Mouse (Mus musculus) forelimb bud, embryonic 11.5 days (tissue): Measurements from ENCODE around the gene Gm5901.
"Not testable (repeated sequence)": the region's sequence is repeated elsewhere in the genome, so short reads cannot be mapped to it uniquely, and the experiment has no call there.

Source experiments
- DNase-seq: peaks from one replicate; pipeline ENCODE4 v3.0.0-alpha.2; 2012; ENCODE audit warnings: low read depth, low spot score

Gm5901 gene

GRCm38 (mm10) chr7:105374866-105375265 is at the start of gene Gm5901:
TSS of gene Gm5901 (plus strand) at chr7:105375038.
- DNase-seq: no peak

GRCm38 (mm10) chr7:105325302-105325701 is 49.5 kb upstream of the Gm5901 start:
- DNase-seq: no peak

GRCm38 (mm10) chr7:105334004-105334403 is 40.8 kb upstream of the Gm5901 start, which contains the start of gene Olfr690:
TSS of gene Olfr690 (minus strand) at chr7:105334104.
- no peak for DNase-seq

GRCm38 (mm10) chr7:105342170-105342569 is 32.7 kb upstream of the Gm5901 start, which contains the start of gene Olfr691:
TSS of gene Olfr691 (minus strand) at chr7:105342270.
- no peak for DNase-seq

GRCm38 (mm10) chr7:105342752-105343151 is 32.1 kb upstream of the Gm5901 start:
- DNase-seq: no peak

GRCm38 (mm10) chr7:105356064-105356463 is 18.8 kb upstream of the Gm5901 start:
- DNase-seq: not testable (repeated sequence)

- not testable (repeated sequence) for DNase-seq
These were observed 18.4 kb upstream of the Gm5901 start for GRCm38 (mm10) chr7:105356487-105356886.

GRCm38 (mm10) chr7:105361713-105362112 is 13.1 kb upstream of the Gm5901 start:
- no peak for DNase-seq

GRCm38 (mm10) chr7:105367268-105367667 is 7.6 kb upstream of the Gm5901 start:
- no peak for DNase-seq

- DNase-seq: no peak
These were observed 6.9 kb upstream of the Gm5901 start, which contains the start of gene Olfr692 for GRCm38 (mm10) chr7:105367930-105368329. TSS of gene Olfr692 (plus strand) at chr7:105368230.

- DNase-seq: no peak
These were observed 6.3 kb upstream of the Gm5901 start for GRCm38 (mm10) chr7:105368521-105368920.

GRCm38 (mm10) chr7:105372912-105373311 is 1.9 kb upstream of the Gm5901 start:
- no peak for DNase-seq

- DNase-seq: no peak
These were observed 1.3 kb upstream of the Gm5901 start for GRCm38 (mm10) chr7:105373509-105373908.

GRCm38 (mm10) chr7:105373976-105374375 is 862 bp upstream of the Gm5901 start:
- no peak for DNase-seq

GRCm38 (mm10) chr7:105380329-105380728 is 5.5 kb downstream of the Gm5901 start:
- no peak for DNase-seq

GRCm38 (mm10) chr7:105387696-105388095 is 12.9 kb downstream of the Gm5901 start:
- DNase-seq: no peak

GRCm38 (mm10) chr7:105390236-105390635 is 15.4 kb downstream of the Gm5901 start:
- DNase-seq: no peak

GRCm38 (mm10) chr7:105394606-105395005 is 19.8 kb downstream of the Gm5901 start:
- DNase-seq: no peak

- DNase-seq: no peak
These were observed 20.4 kb downstream of the Gm5901 start for GRCm38 (mm10) chr7:105395131-105395820.

- no peak for DNase-seq
These were observed 21.3 kb downstream of the Gm5901 start for GRCm38 (mm10) chr7:105396126-105396525.

GRCm38 (mm10) chr7:105399058-105399934 is 24.5 kb downstream of the Gm5901 start:
- DNase-seq: peak; percentile 13

- peak; percentile 99 for DNase-seq
These were observed 25.2 kb downstream of the Gm5901 start, which contains the start of gene Fam160a2 for GRCm38 (mm10) chr7:105399935-105400624. TSS of gene Fam160a2 (minus strand) at chr7:105400054.
